Mouse (Mus musculus) heart, postnatal 0 days (tissue): ENCODE results near the gene Taf1b.
"Not testable (repeated sequence)": the region's sequence is repeated elsewhere in the genome, so short reads cannot be mapped to it uniquely, and the experiment has no call there.

Experiments
- CTCF ChIP-seq: IDR thresholded peaks from 2 replicates; pipeline ENCODE4 v1.5.1; 2016; ENCODE audit warnings: antibody characterized with exemption, control low read depth, low read depth
- EP300 ChIP-seq: IDR thresholded peaks from 2 replicates; pipeline ENCODE4 v1.6.1; 2016; ENCODE audit warnings: antibody characterized with exemption, low read depth

- TF ChIP-seq CTCF, EP300: not testable (repeated sequence)
Measured at GRCm38 (mm10) chr12:24498841-24499485, 804 bp downstream of the Taf1b start.
